Mouse (Mus musculus) G1E (cell line): Measurements from ENCODE around the gene Scaf1.

ENCODE experiments used
- CTCF ChIP-seq: IDR thresholded peaks from 2 replicates; pipeline ENCODE4 v1.5.1; 2012; ENCODE audit warnings: low read depth, low read length, inconsistent platforms, mixed read lengths
- TAL1 ChIP-seq: conservative IDR thresholded peaks from 2 replicates; pipeline ENCODE4 v1.6.1; 2012; ENCODE audit warnings: low read depth, low read length, inconsistent platforms, mixed read lengths

- TF ChIP-seq CTCF (no peak), TAL1 (no peak)
These were observed 32.9 kb upstream of the Scaf1 start for GRCm38 (mm10) chr7:45048923-45049657.
